Mouse (Mus musculus): ENCODE measurements around the gene Timmdc1. TPM values are rescaled to one million over a fixed set of nuclear protein-coding genes. Genes with fewer than 3 reads are reported as not detected.

The Timmdc1 gene
- polyA plus RNA-seq (2012; rRNA removed): 19.1 and 21.4 TPM in 2 replicates

GRCm38 (mm10) chr16:38522129-38523084, at the start of gene Timmdc1:
Timmdc1 (minus strand) TSS chr16:38522663.

GRCm38 (mm10) chr16:38558221-38558748, 35.8 kb upstream of the Timmdc1 start, which contains the start of gene Tmem39a:
Tmem39a (plus strand) TSS chr16:38558698.

GRCm38 (mm10) chr16:38549479-38550396, 27.3 kb upstream of the Timmdc1 start, which contains the start of gene Poglut1:
Poglut1 (minus strand) TSS chr16:38550258.

GRCm38 (mm10) chr16:38455511-38456418, 66.7 kb downstream of the Timmdc1 start, which contains the start of gene Cd80:
Cd80 (plus strand) TSS chr16:38455561.

GRCm38 (mm10) chr16:38452442-38453202, 69.8 kb downstream of the Timmdc1 start, which contains the start of gene Adprh:
Adprh (minus strand) TSS chr16:38452703.

Other genes with a start within 250 kb of the Timmdc1 start
- gene Nr1i2, start 227.8 kb downstream of the Timmdc1 start, polyA plus RNA-seq (2012; rRNA removed): 0.04 TPM in 1 of 2 replicates, not detected in the other
- gene Maats1, start 180.5 kb downstream of the Timmdc1 start, polyA plus RNA-seq (2012; rRNA removed): 1.00 and 1.0 TPM in 2 replicates
- 87.8 and 90.4 TPM in 2 replicates for gene Cox17, start 175.7 kb downstream of the Timmdc1 start, polyA plus RNA-seq (2012; rRNA removed)
- not detected in 2 replicates for gene Gm21987, start 175.6 kb downstream of the Timmdc1 start, polyA plus RNA-seq (2012; rRNA removed)
- 0.74 and 1.4 TPM in 2 replicates for gene Popdc2, start 160.5 kb downstream of the Timmdc1 start, polyA plus RNA-seq (2012; rRNA removed)
- gene Pla1a, start 89.5 kb downstream of the Timmdc1 start, polyA plus RNA-seq (2012; rRNA removed): 0.48 and 0.58 TPM in 2 replicates
- gene Adprh, start 70.0 kb downstream of the Timmdc1 start, polyA plus RNA-seq (2012; rRNA removed): 71.8 and 78.1 TPM in 2 replicates
- 0.38 and 0.59 TPM in 2 replicates for gene Cd80, start 67.1 kb downstream of the Timmdc1 start, polyA plus RNA-seq (2012; rRNA removed)
- gene Poglut1, start 27.6 kb upstream of the Timmdc1 start, polyA plus RNA-seq (2012; rRNA removed): 59.2 and 63.8 TPM in 2 replicates
- 92.5 and 144 TPM in 2 replicates for gene Tmem39a, start 36.0 kb upstream of the Timmdc1 start, polyA plus RNA-seq (2012; rRNA removed)
- 4.4 and 7.2 TPM in 2 replicates for gene Arhgap31, start 190.6 kb upstream of the Timmdc1 start, polyA plus RNA-seq (2012; rRNA removed)
- 15.5 and 17.8 TPM in 2 replicates for gene B4galt4, start 219.6 kb upstream of the Timmdc1 start, polyA plus RNA-seq (2012; rRNA removed)